Mouse (Mus musculus) embryo, embryonic 10 days (tissue): ENCODE data around the gene Csdc2.

Source experiments
- DNase-seq: peaks from one replicate; pipeline ENCODE4 v3.0.0-alpha.2; 2015; ENCODE audit warnings: low spot score

Gene Csdc2

DNA sequence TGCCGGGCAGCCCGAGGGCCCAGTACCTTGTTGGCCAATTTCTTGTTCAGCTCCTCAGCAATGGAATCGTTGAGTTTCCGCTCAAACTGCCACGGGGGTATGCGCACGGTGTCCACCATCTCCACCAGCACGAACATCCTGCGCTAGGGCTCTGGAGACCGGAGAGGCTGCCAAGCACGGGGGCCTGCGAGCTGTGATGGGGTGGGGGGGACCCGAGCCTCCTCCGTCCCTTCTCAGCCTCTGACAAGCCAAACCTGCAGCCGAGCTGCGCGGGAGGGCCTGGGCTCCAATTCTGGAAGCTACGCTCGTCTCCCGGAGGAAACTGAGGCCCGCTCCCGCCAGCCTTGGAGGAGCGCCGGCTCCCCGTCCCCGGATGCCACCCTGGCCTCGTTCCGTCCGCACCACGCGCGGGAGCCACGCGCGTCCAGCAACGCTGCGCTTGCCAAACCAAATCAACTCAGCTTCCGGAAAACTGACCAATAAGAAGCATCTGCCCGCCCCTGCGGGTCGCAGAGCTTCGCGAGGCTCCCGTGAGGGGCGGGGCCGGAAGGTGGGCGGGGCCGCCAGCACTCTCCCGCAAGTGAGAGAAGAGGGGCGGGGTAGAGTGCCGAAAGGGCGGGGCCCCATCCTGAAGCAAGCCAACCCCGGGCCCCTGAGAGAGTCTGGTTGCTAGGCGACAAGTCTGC lies 10.7 kb upstream of the Csdc2 start, which contains the start of gene Polr3h:
TSS of gene Polr3h (minus strand) at position 481 of the 686 bp plus-strand sequence.
- DNase-seq, result peak; percentile 94

DNA sequence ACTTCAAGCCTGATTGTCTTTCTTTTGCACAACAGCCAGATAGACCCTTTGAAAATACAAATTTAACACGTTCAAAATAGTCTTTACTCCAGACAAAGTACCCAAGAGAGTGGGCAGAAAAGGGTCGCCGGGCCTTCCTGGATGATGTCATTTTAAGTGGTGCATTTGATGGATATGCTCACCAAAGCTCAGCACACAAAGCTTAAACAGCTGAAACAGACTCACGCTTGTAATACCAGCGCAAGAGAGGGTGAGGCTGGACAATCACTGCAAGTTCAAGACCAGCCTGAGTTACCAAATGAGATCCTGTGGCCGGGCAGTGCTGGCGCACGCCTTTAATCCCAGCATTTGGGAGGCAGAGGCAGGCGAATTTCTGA lies 10.1 kb upstream of the Csdc2 start:
- DNase-seq, result no peak

DNA sequence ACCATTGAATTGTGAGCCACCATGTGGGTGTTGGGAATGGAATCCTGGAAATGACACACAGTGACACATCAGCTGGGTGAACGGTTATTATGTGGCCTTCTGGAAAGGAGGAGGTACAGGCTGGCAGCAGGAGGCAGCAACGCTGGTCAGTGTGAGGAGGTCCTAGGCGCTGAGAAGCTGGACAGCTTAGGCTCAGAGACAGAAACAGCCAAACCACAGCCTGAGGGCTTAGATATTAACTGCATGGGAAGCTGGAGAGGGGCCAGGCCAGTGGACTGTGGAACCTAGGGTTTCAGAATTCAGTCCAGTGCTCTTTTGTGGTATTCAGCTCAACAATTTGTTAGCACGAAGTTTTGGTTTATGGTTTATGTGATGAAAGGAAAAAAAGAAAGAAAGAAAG lies 8.8 kb upstream of the Csdc2 start:
- DNase-seq, result no peak

DNA sequence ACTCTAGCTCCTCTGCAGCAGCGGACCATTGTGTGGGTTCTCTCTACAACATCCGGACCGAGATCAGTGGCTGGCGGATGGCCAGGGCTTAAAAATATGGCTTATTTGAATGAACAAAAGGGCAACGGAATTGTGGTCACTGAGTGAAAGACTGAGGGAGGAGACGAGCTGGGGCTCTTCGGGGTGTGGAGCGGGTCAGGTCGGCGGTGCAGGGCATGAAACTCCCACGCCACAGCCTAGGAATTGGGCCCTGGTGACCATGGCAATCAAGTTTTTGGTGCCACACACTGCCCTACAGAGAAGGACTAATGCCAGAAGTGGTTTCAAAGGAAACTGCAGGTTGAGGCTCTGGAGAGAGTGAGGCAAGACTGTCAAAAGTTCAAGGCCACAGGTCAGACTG lies 8.3 kb upstream of the Csdc2 start:
- DNase-seq, result no peak

DNA sequence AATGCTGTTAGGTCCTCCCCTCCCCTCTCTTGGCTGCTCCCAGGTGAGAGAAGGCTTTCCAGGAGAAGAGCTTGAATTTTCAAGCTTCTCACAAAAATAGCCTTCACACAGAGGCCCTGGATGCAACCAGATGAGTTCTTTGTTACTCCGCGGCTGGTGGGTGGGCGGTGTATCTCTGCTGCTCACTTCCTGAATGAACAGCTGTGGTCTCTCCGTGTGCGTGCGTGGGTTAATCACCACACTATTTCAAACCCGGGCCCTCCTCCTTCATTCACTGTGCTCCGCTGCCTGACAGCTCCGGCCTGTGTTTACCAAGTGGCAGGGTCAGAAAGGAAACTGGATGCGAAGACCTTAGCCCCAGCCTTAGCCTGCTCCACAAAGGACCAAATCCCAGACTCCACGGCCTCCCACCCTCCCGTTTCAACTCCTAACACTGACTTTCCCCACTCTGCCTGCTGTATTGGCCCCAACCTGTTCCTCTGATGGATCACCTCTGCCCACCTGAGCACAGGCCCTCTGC lies 3.5 kb upstream of the Csdc2 start:
- DNase-seq, result no peak

DNA sequence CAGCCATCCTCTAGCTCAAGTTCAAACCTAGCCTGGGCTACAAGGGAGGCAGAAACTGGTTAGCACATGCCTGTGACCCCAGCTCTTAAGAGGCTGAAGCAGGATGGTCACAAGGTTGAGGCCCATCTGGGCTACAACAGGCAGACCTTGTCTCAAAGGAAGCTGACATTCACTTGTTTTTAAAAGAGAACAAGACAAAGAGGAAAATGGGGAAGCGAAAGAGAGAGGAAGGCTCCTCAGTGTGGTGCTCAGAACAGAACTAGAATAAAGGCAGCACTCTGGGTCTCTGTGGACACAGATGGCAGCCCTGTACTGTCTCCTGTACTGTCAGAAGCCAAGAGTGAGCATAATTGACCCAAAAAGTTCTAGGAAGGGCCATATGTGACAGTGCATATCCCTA lies 2.6 kb upstream of the Csdc2 start:
- DNase-seq, result no peak

DNA sequence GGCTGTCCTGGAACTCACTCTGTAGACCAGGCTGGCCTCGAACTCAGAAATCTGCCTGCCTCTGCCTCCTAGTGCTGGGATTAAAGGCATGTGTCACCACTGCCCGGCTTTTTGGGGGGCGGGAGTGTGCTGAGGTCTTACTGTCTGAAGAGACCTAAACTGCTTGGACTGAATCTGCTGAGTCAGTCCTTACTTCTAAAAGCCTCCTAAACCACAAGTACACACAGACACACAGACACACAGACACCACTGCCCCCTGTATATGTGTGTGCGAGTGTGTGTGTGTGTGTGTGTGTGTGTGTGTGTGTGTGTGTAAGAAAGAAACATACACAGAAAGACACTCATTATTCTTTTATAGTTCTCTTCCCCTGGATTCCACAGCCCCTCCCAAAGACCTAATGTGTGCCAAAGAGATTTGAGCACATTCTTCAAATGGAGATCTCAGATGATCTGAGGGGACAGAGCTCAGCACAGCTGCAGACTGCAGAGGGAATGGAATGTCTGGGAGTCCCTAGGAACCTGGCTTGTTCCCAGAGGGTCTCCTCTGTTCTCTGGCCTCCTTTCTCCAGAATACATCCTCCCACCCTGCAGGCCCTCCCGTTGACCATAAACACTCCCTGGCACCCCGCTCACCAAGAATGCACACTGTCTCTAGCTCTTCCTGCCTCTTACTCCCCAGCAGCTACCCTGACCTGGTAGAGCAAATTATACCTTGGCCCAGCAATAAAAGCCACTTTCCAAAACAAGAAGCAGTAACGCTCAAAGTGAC lies 506 bp upstream of the Csdc2 start:
- no peak for DNase-seq

DNA sequence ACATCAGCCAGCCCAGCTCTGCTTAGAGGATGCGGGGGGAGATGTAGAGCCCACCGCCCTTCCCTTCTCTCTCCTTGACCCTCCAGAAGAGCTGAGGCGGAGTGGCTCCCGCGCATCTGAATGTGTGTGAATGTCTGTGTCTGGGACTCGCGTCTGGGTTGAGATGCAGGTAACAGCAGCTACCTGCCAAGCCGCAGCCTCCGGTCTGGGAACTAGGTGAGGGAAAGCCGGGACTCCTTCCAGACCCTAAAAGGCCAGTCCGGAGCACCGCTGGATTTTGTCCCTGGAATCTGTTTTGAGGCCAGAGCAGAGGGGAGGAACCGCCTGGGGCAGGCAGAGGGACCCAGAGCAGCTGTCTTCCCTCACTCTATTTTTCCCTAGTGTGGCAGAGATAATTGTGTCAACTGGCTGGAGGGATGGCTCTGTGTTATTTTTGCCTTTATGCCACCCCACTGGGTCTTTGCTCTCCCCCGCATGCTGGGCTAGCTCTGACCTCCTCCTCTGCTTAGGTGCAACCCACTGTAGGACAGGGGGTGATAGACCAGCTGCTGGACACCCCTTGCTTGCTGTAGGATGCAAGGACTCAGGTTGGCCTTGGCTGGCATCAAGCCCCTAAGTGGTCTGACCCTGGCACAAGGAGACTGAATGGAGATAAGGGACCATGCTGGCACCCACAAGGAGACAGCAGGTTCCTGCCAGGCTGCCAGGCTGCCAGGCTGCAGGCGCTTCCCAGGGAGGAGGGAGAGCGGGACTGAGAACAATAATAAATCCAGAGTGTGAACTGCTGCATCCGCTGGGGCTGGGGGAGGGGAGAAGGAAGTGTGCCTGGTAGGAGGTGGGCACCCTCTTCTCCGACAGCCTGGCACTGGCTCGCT lies 776 bp downstream of the Csdc2 start:
- DNase-seq, result peak; percentile 44

DNA sequence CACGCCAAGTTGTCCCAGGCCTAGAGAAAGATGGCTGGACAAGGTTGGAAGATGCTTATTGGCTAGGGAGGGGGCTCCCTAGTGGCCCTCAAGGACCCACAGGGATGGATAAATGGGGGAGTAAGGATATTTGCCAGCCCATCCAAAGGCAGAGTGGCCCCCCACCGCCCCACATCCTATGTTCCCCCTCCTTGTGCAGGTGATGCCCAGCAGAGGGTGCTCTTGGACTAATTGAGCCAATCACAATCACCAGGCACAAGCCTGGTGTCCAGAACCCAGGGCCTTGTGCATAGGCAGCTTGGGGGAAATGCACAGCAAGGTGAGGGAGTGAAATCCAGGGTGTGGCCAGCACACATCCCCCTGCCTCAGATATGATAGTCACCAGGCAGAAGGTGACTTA lies 1.7 kb downstream of the Csdc2 start:
- peak; percentile 77 for DNase-seq

DNA sequence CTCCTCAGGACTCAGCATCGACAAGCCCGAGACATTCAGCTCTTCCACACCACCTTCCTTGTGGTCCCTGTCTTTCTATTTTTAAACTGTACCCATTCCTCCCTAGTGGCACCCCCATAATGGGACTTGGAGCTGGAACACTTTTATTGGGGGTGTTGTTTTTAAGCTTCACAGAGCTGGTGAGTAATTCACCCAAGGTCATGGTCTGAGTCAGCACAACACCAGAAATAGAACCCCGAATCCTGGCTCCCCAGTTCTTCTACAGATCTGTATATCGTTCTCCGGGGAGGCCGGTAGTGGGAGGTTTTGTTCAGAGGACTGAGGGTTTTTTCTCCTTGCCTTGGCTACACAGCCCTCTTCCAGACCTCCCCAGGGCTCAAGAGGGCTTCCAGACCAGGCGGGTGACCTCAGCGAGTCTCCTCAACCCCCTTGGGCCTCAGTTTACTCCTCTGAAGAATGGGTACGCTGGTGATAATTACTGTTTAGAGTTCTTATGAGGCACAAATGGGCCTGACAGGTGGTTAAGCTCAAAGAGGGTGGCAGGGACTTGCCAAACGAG lies 2.7 kb downstream of the Csdc2 start:
- DNase-seq, result no peak

DNA sequence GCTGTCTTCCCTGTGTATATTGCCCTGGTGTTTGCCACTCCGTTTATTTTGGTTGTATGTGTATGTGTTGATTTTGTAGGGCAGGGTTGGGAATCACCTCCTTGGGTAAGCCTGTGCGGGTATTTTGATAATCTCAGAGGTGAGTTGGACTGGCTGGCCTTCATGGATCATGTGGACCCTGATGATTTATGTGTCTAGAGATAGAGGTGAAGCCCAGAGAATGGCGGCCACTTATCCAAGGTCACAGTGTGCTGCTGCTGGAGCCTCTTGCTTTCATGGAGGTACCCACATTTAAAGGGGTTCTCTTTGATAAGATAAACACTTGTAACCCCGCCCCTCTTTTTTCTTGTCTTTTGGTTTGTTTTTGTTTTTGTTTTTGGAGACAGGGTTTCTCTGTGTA lies 3.2 kb downstream of the Csdc2 start:
- DNase-seq, result no peak

DNA sequence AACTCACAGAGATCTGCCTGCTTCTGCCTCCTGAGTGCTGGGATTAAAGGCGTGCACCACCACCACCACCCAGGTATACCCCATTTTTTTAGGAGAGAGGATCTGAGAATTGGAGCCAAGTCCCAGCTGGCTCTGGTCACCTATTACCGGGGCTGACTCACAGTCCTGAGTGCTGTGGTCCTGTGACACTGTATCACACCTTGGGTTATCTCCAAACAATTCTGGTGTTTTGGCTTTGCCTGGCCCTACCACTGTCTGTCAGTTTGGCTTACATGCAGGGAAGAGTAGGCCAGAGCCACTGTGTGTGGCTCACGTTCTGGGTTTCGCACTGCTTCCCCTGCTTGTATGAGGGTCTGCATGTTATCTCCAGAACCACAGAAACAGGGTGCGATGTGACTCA lies 3.7 kb downstream of the Csdc2 start:
- DNase-seq, result no peak

DNA sequence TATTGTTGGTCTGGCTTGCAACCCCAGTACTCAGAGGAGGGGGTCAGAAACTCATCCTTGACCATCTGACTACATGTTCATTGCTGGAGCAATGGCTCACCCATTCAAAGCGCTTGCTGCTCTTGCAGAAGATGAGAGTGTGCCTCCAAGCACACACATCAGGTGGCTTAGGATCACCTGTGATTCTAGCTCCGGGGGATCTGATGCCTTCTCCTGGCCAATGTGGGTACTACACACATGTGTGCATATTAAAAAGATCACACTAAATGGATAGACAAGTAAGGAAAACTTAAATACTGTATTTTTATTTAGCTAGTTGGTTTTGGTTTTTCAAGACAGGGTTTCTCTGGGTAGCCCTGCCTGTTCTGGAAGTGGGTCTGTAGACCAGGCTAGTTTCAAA lies 4.5 kb downstream of the Csdc2 start:
- DNase-seq, result no peak

DNA sequence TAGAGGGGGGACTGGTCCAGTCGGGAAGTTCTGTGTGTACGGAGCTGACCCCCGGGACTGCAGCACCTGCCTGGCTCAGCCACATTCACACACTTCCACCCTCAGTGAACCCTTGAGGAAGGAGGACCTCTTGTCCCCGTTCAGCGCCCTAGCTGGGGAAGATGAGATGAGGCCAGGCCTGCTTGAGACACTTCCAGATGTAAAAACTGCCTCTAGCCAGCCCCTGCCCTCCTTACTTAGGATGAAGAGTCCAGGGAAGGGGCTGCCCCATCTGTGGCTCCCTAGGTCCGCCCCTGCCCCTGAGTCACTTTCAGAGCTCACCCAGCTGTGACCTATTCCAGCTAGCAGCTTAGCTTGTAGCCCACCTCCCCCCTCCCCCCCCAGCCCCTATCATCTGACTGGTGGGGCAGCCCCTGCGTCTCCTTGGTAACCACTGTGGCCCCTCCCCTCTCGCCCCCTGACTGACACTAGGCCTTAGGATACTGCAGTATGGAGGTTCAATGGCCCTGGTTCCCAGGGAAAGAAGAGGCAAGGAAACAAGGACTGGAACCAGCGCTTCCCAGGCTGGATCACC lies 6.7 kb downstream of the Csdc2 start:
- DNase-seq, result peak; percentile 82

DNA sequence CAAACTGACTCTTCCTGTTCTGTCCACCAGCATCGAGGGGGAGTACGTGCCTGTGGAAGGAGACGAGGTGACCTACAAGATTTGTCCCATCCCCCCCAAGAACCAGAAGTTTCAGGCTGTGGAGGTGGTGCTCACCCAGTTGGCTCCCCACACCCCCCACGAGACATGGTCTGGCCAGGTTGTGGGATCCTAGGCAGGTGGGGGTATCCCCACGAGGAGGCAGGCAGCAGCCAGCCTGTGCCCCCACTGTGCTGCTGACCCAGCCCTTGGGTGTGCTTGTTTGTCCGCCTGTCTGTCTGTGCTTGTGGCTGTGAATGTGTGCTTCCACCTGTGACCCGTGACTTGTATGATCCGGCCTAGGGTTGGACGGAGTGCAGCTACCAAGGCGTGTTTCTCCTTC lies 12.5 kb downstream of the Csdc2 start:
- no peak for DNase-seq

DNA sequence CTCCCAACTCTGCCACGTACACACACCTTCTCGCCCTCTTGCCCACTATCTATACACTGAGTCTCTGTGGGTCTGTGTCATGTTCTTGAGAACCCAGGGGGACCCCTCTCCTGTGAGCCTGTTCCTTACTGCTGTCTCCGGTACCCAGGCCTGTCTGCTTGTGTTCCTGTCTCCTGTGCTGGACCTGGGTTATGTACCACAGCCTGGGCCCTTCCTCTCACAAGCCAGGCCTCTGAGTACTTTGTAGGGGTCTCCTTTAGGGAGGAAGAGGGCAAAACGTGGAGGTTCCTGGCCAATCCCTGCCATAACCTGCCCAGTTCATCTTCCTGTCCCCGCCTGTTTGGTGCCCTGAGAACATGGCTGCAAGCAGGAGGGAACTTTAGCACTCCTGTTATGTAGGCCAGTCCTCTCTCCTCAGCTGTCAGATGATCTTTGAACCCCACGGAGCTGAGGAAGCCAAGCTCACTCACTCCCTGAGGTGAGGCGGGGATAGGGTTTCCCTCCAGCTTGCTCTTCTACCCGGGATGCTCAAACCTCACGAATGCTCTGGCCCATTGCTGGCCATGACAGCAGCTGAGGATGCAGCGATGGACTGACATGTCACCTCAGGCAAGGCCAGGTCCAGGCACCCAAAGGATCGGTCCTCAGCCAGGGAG lies 13.0 kb downstream of the Csdc2 start:
- DNase-seq, result no peak

DNA sequence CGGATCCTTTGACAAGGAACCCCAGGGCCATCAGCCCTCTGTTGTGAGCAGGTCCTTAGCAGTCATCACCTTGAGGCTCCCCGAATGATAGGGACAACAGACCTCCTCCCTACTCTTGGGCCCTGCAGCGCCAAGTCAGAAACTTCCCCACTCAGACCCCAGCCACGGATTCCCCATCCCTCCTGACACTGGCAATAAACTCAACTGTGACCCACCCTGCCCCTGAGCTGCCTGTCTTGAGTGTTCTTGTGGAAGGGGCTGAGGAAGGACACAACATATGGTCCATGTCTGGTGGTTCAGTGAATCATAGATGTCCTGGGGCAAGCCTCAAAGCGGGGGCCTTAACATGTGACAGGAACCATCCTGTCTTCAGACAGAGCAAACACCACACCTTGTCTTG lies 14.2 kb downstream of the Csdc2 start:
- DNase-seq, result no peak

DNA sequence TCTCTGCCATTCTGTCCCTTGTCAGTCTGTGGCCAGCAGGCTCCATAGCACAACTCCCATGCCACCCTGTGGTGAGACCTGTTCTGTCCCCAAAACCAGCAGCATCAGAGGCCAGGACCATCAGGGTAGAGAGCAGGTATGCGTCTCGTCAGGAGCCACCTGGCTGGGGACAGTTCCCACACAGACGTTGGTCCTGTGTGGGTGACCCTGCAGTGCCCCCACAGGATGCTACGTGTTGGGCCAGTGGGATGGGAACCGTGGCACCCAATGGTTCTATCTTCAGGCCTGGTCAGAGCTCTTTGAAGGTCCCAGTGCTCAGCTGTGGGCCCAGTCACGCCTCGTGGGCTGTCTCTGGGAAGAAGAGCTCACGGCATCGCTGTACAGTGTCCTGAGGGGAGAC lies 14.6 kb downstream of the Csdc2 start:
- DNase-seq, result no peak

DNA sequence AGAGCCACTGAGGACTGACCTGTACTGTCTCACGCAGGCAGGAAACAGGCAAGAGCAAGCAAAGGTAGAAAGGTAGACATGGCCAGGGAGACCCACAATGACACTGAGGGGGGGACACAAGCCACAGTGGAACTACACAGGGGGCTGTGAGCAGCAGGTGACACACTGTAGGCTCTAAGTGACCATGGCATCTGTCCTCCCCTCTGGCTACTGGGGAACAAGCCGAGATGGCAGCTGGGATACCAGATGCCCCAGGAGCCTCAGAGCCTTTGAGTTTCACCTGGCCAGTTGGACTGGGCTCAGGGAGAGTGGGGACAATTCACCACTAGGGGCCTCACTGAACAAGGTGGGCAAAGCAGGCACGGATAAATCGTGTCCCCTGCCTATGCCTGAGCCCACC lies 15.8 kb downstream of the Csdc2 start:
- no peak for DNase-seq

DNA sequence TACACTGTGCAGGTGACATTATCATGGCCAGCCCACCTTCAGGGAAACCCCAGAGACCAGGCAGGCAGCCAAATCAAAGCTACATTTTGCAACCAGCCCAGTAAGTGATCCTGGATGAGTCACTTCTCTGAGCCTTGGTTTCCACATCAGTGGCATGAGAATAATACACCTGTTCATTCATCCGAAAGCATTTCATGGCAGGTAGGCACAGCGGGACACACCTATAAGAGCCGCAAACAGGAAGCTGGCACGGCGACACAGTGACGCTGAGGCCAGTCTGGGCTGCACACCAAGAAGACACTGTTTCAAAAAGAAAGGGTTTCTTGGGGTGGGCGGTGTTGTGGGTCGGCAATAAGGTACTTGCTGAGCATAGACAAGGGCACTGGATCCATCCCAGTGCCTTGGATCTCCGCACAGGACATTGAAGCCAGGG lies 17.6 kb downstream of the Csdc2 start:
- no peak for DNase-seq

DNA sequence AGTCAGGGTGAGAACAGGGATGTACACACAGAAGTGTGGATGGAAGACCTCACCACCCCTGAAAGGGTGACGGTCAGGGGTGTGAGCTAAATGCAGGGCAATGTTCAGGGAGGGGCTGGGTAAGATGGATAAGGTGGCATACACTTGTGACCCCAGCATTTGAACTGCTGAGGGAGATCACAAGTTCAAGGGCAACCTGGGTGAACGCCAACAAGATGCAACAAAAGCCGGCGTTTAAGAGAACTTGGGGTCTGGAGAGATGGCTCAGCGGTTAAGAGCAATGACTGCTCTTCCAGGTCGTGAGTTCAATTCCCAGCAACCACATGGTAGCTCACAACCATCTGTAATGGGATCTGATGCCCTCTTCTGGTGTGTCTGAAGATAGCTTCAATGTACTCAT lies 18.2 kb downstream of the Csdc2 start:
- no peak for DNase-seq
